Mouse (Mus musculus) adrenal gland (tissue): ENCODE measurements around the gene Tlr3.

Experiments used
- intact Hi-C: fragments of 180-260 bp; cut with DNase I; formaldehyde crosslinking; loops from one replicate; pipeline ENCODE4 v1.15.1; 2025

Tlr3 gene

GRCm38 (mm10) chr8:45358132-45358918, 52.6 kb downstream of the Tlr3 start:
- intact Hi-C loops: no loop called here

GRCm38 (mm10) chr8:45355809-45356208, 55.1 kb downstream of the Tlr3 start:
- intact Hi-C loops: no loop called here
